Mouse (Mus musculus) kidney, adult 2 months (tissue): ENCODE measurements around the gene Uhrf1bp1.

Experiments
- CTCF ChIP-seq: fragments of 200-500 bp; conservative IDR thresholded peaks from 2 replicates; pipeline ENCODE4 v1.5.1; 2011; ENCODE audit warnings: low read depth, mild to moderate bottlenecking, control low read depth, low read length, moderate library complexity, mixed read lengths; ENCODE audit not compliant: insufficient read depth, insufficient read length
- POLR2A ChIP-seq: fragments of 200-500 bp; IDR thresholded peaks from one replicate; pipeline ENCODE4 v1.6.1; 2011; ENCODE audit warnings: low read depth, low read length, control low read depth

- TF ChIP-seq CTCF (no peak), POLR2A (no peak)
Measured at GRCm38 (mm10) chr17:27866737-27867136, 10.5 kb downstream of the Uhrf1bp1 start.
